Mouse (Mus musculus) gastrocnemius, adult 18-20 months (tissue): ENCODE results near the gene Grin2c. TPM values are rescaled to one million over a fixed set of nuclear protein-coding genes. Genes with fewer than 3 reads are reported as not detected.

Experiments used
- DNase-seq: peaks from one replicate; pipeline ENCODE4 v3.0.0; 2021; ENCODE audit warnings: low spot score
- total RNA-seq, 2 experiments: library from RNA; stranded (reverse); gene quantifications; 2 replicates each; pipeline ENCODE4 v1.2.3; 2021

The Grin2c gene
- total RNA-seq, 2 experiments from 2014 or later, result 0.05 to 0.14 TPM

DNA sequence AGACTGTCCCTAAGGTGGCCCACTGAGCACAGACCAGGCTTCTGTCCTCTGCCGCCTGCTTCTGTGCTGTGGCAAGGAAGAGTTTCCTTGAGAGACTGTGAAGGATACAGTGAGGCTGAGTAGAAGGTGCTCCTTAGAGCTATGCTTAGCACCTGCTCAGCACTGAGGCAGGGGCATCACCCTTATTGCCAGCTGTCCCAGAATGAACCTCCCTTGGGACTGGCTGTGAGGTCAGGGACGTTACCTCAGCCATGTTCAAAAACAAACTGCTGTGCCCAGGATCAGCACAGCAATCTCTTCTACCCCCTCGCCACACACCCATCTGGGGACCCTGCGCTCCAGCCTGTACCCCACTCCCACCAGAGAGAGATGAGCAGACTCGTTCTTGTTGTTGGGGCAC is 34.2 kb downstream of the Grin2c start:
- no peak for DNase-seq

DNA sequence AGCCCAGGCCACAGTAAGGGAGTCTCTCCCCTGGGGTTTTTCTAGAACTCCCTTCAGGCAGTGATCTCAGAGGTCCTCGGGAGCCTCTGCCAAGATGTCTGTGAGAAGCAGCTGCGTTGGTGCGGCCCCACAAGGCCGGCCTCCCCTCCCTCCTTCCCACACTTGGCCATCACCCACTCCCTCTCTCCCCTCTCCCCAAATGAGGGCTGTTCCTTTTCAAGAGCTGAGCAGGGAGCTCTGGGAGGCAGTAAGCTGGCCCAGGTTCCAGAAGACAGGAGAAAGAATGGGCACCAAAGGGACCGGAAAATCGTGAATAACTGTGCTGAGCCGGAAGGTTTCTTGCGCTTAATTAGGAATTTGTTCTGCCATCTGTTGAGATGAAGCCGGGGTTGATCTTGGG is 35.1 kb downstream of the Grin2c start:
- DNase-seq, result no peak

DNA sequence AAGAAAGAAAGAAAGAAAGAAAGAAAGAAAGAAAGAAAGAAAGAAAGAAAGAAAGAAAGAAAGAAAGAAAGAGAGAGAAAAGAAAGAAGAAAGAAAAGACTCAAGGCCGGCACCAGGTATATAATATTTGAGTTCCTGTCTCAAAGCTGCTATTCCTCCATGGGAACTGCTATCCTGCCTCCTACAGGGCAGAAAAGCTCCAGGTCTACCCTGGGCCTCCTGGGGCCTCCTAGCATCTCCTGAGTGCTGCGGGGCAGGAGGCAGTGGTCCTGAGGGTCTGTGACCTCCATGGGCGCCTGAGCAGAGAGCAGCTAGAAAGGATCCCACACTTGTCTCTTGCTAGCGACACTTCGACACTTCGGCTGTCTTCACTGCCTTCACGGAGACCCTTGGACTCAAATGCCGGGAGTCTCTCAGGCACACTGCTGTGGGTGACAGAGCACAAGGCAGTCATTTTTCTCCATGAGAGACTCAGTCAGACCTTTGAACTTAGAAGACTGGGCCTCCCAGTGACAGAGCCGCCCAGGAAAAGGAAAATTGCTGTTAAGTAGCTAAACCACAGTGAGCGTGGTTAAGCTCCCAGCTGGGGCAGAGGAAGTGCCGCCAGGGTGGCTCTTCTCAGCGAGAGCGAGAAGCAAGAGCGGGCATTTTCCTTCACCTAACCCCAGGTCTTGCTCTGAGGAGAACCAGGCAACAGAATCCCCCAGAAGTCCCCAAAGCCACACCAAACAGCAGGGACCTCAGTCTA is 35.7 kb downstream of the Grin2c start:
- DNase-seq, result no peak

- peak; percentile 56 for DNase-seq
These were observed 37.8 kb downstream of the Grin2c start for GRCm38 (mm10) chr11:115229021-115229930.

DNA sequence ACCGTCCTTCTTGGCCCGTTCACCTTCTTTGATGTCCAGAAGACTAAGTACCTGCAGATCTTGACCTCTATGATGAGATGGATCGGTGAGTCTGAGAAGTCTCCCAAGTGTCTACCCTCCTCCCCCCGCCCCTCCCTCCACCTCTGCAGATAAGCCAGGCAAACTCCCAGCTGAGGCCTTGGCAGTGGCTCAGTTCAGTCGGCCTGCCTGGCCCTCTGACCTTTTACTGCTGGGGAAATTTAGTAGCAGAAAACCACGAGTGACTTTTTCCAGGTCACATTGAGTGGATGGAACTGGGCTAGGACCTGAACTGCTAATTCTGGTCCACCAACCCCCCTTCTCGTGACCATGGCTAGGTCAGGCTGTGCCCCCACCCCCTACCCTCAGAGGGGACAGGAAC is 38.6 kb downstream of the Grin2c start:
- DNase-seq, result peak; percentile 48

DNA sequence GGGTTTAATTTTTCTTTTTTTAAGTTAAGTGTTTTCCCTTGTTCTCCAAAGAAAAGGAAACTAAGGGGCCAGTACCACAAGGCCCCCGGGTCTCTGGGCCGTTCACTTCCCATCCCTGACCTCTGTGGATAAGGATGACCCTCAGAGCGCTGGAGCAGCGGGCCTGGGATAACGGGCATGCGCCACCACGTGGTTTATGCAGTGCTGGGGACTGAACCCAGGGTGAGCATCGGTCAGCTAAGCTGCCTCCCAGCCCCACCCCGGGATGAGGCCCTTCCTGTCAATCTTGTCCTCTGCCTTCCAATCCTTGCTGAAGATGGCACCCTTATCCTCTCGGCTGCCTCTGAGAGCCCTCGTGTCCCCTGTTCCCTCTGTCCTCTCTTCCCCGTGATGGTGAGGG is 39.4 kb downstream of the Grin2c start:
- no peak for DNase-seq

DNA sequence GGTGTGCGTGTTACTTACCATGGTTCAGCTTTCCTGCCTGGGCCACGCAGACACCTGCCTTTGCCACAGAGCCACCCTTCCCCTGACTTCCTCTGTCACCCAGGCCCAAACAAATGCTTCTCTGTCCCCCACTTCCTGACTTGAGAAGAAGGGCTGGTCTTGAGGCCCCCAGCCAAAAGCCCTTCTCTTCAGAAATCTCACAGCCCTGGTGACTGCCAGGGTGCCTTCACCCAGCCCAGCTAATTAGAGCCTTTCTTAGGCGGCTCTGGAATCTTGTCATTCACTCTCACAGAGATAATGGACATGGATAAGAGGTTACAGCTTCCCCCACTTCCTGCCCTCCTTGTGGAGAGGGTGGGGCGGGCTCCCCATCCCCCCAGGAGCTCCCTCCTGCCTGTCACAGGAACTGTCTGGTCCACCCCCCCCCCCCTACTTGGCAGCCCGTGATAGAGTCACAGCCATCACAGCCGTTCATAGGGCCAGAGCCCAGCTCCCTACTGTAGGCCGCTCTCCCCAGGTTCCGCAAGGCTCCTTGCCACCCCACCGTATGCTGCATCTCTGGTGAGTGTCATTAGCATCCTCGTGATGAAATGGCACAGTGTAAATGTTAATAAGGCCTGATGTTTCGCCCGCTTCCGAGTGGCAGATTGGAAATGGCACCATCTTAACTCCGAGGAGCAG is 40.1 kb downstream of the Grin2c start:
- DNase-seq, result no peak

DNA sequence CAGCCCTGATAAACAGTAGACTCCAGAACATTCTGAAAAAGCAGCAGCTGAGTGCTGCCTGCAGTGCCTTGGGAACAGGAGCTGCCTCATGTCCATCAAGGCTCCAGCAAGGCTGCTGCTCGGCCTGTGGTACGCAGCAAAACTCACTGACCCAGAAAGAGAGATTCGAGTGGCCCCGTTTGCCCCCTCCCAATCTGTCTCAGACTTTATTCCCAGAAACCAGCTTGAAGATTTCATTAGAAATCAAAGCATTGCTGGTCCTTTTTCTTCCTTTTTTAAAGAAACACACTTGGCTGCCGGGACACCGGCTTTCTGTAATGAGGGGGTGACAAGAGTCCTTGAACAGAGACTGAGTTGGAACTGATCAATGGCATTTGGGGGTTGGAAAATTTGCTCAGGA is 41.7 kb downstream of the Grin2c start:
- DNase-seq, result no peak

GRCm38 (mm10) chr11:115224889-115225288 is 42.2 kb downstream of the Grin2c start:
- DNase-seq, result no peak

DNA sequence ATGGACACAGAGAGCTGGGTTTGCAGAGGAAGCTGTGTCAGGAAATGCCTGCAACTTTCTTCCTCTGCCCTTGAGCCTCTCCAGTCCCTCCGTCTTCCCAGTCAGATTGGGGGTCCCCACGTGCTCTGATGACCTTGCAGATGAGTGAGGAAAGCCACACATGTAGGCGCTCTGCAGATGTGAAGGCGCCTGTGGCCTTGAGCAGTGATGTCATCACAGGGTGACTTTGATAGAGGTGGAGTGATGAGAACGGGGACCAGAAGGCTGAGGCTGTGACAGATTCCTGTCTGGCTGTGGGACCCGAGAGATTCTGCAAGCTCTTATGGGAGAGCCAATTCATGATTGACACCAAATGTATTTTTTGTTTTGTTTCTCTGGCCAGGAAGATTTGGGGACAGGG is 43.2 kb downstream of the Grin2c start:
- DNase-seq, result no peak

GRCm38 (mm10) chr11:115223451-115223850 is 43.6 kb downstream of the Grin2c start:
- DNase-seq, result no peak

DNA sequence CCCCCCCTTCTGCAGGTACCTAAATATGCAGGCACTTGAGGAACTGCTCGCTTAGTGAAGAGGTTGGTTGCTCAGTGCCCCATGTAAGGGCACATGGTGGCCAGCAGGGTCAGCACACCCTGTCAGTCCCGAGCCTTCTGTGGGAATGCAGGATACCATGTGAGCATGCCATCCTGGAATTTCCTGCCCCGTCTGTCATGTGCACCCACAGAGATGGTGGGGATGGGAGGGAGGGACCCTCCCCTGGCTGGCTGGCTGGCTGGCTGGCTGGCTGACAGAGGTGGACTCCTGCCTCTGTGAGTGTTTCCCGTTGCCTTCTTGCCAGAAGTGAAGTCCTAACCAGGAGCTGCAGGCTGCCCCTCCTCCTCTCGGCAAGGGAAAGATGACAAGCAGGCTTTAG is 44.5 kb downstream of the Grin2c start:
- no peak for DNase-seq

- DNase-seq, result no peak
These were observed 45.0 kb downstream of the Grin2c start for GRCm38 (mm10) chr11:115222077-115222476.

DNA sequence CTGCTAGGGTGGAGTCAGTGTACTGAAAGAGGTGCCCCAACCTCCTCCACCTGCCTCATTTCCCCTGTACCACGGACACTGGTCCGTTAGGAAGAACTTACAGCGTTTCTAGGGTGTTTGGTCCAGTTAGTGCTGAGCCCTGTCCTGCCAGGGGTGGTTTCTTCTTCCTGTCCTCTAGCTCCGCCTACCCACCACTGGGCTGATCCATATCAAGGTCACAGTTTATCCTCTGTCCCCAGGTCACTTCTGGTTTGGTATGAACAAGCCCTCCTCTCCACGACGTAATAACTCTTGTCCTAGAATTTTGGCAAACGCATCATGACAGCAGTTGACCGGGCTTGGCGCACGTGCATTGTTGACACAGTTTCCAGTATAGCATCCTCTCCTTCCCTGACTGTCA is 47.4 kb downstream of the Grin2c start:
- no peak for DNase-seq

DNA sequence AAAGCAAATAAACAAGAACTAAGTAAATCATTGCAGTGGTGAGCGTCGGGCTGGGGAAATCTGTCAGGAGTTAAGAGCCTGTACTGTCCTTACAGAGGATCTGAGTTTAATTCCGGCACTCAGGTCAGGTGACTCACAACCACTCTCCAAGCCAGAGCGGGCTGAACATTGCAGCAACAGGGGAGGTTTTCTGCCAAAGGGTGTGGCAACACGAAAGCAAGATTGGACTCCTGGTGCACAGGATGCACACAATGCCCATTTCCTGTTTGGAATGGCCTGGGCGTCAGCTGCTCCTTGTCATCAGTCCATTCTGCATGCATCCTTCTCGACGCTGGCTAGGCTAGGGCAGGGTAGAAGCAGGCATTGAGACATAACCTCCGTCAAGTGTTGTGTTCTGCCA is 47.8 kb downstream of the Grin2c start:
- peak; percentile 72 for DNase-seq

- no peak for DNase-seq
These were observed 49.3 kb downstream of the Grin2c start for GRCm38 (mm10) chr11:115217439-115218410.

DNA sequence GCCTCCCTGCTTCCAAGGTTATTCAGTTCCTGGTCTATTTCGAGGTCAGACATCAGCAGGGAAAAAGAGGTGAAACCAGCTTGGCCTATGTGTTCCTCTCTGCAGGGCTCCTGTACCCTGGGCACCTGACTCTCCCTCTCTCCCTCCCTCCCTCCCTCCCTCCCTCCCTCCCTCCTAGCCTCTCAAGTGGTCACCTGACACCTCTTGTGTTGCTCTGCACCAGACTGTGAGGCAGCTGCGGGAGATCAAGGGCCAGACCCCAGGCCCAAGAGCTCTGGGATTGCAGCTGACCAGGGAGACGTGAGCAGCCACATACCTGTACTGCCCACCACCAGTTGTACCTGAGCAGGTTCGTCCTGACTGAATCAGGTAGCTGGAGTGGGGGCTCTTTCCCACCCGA is 51.9 kb downstream of the Grin2c start:
- no peak for DNase-seq

DNA sequence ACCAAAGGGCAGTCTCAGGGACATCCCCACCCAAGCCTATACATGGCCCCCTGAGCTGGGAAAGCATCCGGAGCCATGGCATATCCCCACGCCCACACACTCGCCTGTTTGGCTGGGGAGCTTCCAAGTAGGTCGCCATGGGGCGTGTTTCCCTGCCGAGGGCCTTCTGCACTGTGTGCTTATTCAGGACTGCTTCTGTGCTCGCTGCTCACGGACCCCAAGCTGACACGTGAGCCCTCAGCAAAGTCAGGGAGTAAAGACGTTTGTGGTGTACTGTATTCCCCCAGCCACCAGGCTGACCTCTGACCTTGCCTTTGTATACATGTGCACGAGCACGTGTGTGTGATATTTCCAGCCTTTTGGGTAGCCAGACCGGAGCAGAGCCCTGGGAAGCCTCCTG is 54.9 kb downstream of the Grin2c start:
- no peak for DNase-seq

- no peak for DNase-seq
These were observed 57.1 kb downstream of the Grin2c start for GRCm38 (mm10) chr11:115209958-115210357.

DNA sequence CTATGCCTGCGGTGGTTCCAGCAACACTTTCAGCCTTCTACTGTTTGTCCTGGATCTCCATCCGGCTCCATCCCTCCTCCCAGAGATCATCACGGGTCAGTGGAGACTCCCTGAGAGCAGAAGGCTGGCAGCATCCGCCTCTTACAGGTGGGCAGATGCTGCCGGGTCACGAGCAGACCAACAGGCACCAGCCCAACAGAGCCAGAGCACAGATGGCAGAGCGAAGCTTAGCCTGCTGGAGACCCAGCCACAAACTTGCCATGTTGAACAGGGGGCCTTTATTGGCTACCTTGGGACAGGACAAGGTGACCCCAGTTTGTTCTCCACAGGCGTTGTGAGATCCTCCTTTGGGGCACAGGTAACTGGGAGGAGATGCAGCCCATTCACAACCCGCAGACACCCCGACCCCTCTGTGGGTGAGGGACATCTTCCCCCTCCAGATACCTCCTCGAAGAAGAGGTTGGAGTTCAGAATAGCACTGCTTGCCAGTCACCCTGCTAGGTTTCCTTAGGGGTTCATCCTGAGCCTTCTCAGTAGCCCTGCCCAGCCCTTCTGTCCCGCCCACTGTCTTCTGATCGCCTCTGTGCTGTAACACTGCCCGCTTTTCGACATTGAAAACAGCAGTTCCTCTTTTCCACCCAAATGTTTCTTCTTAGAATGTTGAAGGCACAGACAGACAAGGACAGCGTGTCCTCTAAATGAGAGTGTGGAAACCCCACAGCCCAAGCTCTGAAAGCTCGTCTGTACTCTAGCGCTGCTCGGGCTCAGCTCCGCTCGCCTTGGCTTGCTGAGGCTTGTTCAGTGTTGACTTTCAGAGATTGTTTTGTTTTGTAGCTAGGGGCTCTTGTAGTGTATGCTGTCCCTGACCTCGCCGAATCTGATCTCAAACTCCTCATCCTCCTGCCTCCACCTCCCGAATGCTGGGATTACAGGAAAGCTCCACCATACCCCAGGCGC is 58.0 kb downstream of the Grin2c start:
- no peak for DNase-seq
